Mouse (Mus musculus) adrenal gland, postnatal 10 days (tissue): Measurements from ENCODE around the gene Pms1. TPM values are rescaled to one million over a fixed set of nuclear protein-coding genes. Genes with fewer than 3 reads are reported as not detected.
"Not testable (repeated sequence)": the region's sequence is repeated elsewhere in the genome, so short reads cannot be mapped to it uniquely, and the experiment has no call there.

Source experiments
- DNase-seq: peaks from one replicate; pipeline ENCODE4 v3.0.0; 2021; ENCODE audit warnings: mixed read lengths
- long read RNA-seq, 2 experiments: library from polyadenylated mRNA; stranded (forward); transcript quantifications; one replicate each; pipeline ENCODE4 v2.0.0; 2021
- total RNA-seq, 2 experiments: library from RNA; stranded (reverse); gene quantifications; 2 replicates each; pipeline ENCODE4 v1.2.3; 2021

Pms1 gene
- 1 to 10 TPM; 6.1 to 7.3 TPM for total RNA-seq
- long read RNA-seq, experiment 1, partial matches to known transcripts, result 0 of 4 reads
- long read RNA-seq, experiment 1, other reads (novel, unspliced or antisense), result 2 of 4 reads
- long read RNA-seq, experiment 2, partial matches to known transcripts, result 1 of 1 reads
- long read RNA-seq, experiment 2, other reads (novel, unspliced or antisense), result 0 of 1 reads

- DNase-seq, result peak; percentile 97
These were observed at the start of gene Pms1, which contains the start of the genes Ormdl1 and Gm28778 for GRCm38 (mm10) chr1:53296581-53297383. Gene Pms1 (minus strand): TSS chr1:53297018. Gene Ormdl1 (plus strand): TSS chr1:53297095. Gene Gm28778 (plus strand): TSS chr1:53297111.

- DNase-seq, result no peak
These were observed 44.3 kb upstream of the Pms1 start for GRCm38 (mm10) chr1:53341071-53341470.

GRCm38 (mm10) chr1:53337403-53337802 lies 40.6 kb upstream of the Pms1 start:
- DNase-seq, result not testable (repeated sequence)

GRCm38 (mm10) chr1:53335465-53335864 lies 38.6 kb upstream of the Pms1 start:
- DNase-seq, result no peak

GRCm38 (mm10) chr1:53333527-53333926 lies 36.7 kb upstream of the Pms1 start:
- DNase-seq, result not testable (repeated sequence)

GRCm38 (mm10) chr1:53324827-53325494 lies 28.1 kb upstream of the Pms1 start:
- no peak for DNase-seq

- no peak for DNase-seq
These were observed 27.5 kb upstream of the Pms1 start for GRCm38 (mm10) chr1:53324277-53324676.

- no peak for DNase-seq
These were observed 26.4 kb upstream of the Pms1 start for GRCm38 (mm10) chr1:53323254-53323653.

- DNase-seq, result no peak
These were observed 25.0 kb upstream of the Pms1 start for GRCm38 (mm10) chr1:53321662-53322344.

GRCm38 (mm10) chr1:53312989-53313967 lies 16.5 kb upstream of the Pms1 start, which contains the start of gene Osgepl1:
Gene Osgepl1 (plus strand): TSS chr1:53313624.
- DNase-seq, result peak; percentile 91

- peak; percentile 30 for DNase-seq
These were observed 3.7 kb upstream of the Pms1 start for GRCm38 (mm10) chr1:53300506-53300905.

GRCm38 (mm10) chr1:53291197-53291596 lies 5.6 kb downstream of the Pms1 start:
- no peak for DNase-seq

- peak; percentile 60 for DNase-seq
These were observed 24.2 kb downstream of the Pms1 start for GRCm38 (mm10) chr1:53272646-53273045.

- peak; percentile 12 for DNase-seq
These were observed 26.9 kb downstream of the Pms1 start for GRCm38 (mm10) chr1:53269901-53270300.

GRCm38 (mm10) chr1:53264958-53265612 lies 31.7 kb downstream of the Pms1 start:
- DNase-seq, result not testable (repeated sequence)

GRCm38 (mm10) chr1:53226063-53226462 lies 70.8 kb downstream of the Pms1 start:
- no peak for DNase-seq

GRCm38 (mm10) chr1:53225616-53226015 lies 71.2 kb downstream of the Pms1 start:
- no peak for DNase-seq

- DNase-seq, result no peak
These were observed 72.0 kb downstream of the Pms1 start for GRCm38 (mm10) chr1:53224775-53225174.

- DNase-seq, result no peak
These were observed 86.7 kb downstream of the Pms1 start for GRCm38 (mm10) chr1:53210136-53210535.

GRCm38 (mm10) chr1:53203902-53204301 lies 92.9 kb downstream of the Pms1 start:
- DNase-seq, result no peak
